Mouse (Mus musculus) c-Kit-positive CD71-positive TER-119-positive erythroid progenitor cells, embryonic 14.5 days (primary cell): ENCODE measurements around the gene Snx33.

Experiments
- DNase-seq: peaks from one replicate; pipeline ENCODE4 v3.0.0-alpha.2; 2013; ENCODE audit warnings: low spot score

Gene Snx33

GRCm38 (mm10) chr9:56890522-56891250 is 37.5 kb downstream of the Snx33 start:
- DNase-seq: no peak

GRCm38 (mm10) chr9:56889817-56890216 is 38.4 kb downstream of the Snx33 start:
- peak; percentile 65 for DNase-seq

- DNase-seq: no peak
Measured at GRCm38 (mm10) chr9:56887581-56887980, 40.6 kb downstream of the Snx33 start.

- no peak for DNase-seq
Measured at GRCm38 (mm10) chr9:56886601-56887000, 41.6 kb downstream of the Snx33 start.

GRCm38 (mm10) chr9:56886113-56886512 is 42.1 kb downstream of the Snx33 start:
- no peak for DNase-seq

GRCm38 (mm10) chr9:56884328-56884727 is 43.8 kb downstream of the Snx33 start:
- DNase-seq: no peak

- no peak for DNase-seq
Measured at GRCm38 (mm10) chr9:56883470-56883869, 44.7 kb downstream of the Snx33 start.

GRCm38 (mm10) chr9:56882818-56883217 is 45.4 kb downstream of the Snx33 start:
- no peak for DNase-seq

- no peak for DNase-seq
Measured at GRCm38 (mm10) chr9:56882283-56882682, 45.9 kb downstream of the Snx33 start.

GRCm38 (mm10) chr9:56881539-56882082 is 46.6 kb downstream of the Snx33 start:
- DNase-seq: no peak

GRCm38 (mm10) chr9:56880790-56881189 is 47.4 kb downstream of the Snx33 start:
- no peak for DNase-seq

GRCm38 (mm10) chr9:56877284-56877683 is 50.9 kb downstream of the Snx33 start:
- no peak for DNase-seq

- no peak for DNase-seq
Measured at GRCm38 (mm10) chr9:56876784-56877183, 51.4 kb downstream of the Snx33 start.

- DNase-seq: no peak
Measured at GRCm38 (mm10) chr9:56873097-56873496, 55.1 kb downstream of the Snx33 start.

GRCm38 (mm10) chr9:56872105-56872903 is 55.9 kb downstream of the Snx33 start:
- DNase-seq: no peak

- DNase-seq: no peak
Measured at GRCm38 (mm10) chr9:56871191-56871590, 57.0 kb downstream of the Snx33 start.

GRCm38 (mm10) chr9:56870778-56871177 is 57.4 kb downstream of the Snx33 start:
- DNase-seq: no peak

GRCm38 (mm10) chr9:56869552-56869951 is 58.6 kb downstream of the Snx33 start:
- DNase-seq: no peak

- no peak for DNase-seq
Measured at GRCm38 (mm10) chr9:56868292-56868691, 59.9 kb downstream of the Snx33 start.
